Mouse (Mus musculus): ENCODE measurements at regions not wholly inside any gene's neighbourhood (a gene's known extent, or its start where the extent isn't known, plus 50 kb on each side); places are given as distances from the start of the nearest gene placed in this dataset.

GRCm38 (mm10) chr14:76798488-76798887 lies 238.1 kb upstream of the Ccdc122 start:
- Histone ChIP-seq H3K27ac (ENCODE audit: low read depth, low read length) (no peak overlapping the region), H3K27me3 (ENCODE audit: insufficient read depth, low read length) (no peaks in the 10 kb centered on the region), H3K36me3 (ENCODE audit: insufficient read depth) (no peaks in the 10 kb centered on the region), H3K4me1 (ENCODE audit: insufficient read depth) (no peaks in the 10 kb centered on the region), H3K9ac (no peak overlapping the region), H3K4me2 (ENCODE audit: low read depth) (no peak overlapping the region), H3K4me3 (ENCODE audit: low read depth, low read length) (no peak overlapping the region), H3K9me3 (ENCODE audit: low read length) (no peaks in the 10 kb centered on the region)
- ATAC-seq (no peak), DNase-seq (no peak)
- WGBS: 76% methylated on average over 6 of the region's 6 CpGs
- TF ChIP-seq CTCF (IDR thresholded peaks at IDR 0.05; ENCODE audit: low read depth): no peak

GRCm38 (mm10) chr14:76797518-76797917 lies 239.1 kb upstream of the Ccdc122 start:
- no peak overlapping the region for H3K4me2 ChIP-seq (ENCODE audit: low read depth)
- H3K9ac ChIP-seq: no peak overlapping the region
- TF ChIP-seq CTCF (IDR thresholded peaks at IDR 0.05; ENCODE audit: low read depth): no peak
- DNase-seq: no peak
- no peak overlapping the region for H3K4me3 ChIP-seq (ENCODE audit: low read depth, low read length)
- no peak for ATAC-seq
- no peaks in the 10 kb centered on the region for H3K36me3 ChIP-seq (ENCODE audit: insufficient read depth)
- WGBS: 89% methylated on average over 6 of the region's 6 CpGs
- H3K27ac ChIP-seq (ENCODE audit: low read depth, low read length): no peak overlapping the region
- 0 out of 2 replicates have a peak, but pooled peaks cover 1% of the 10 kb centered on the region for H3K4me1 ChIP-seq (ENCODE audit: insufficient read depth)
- H3K9me3 ChIP-seq (ENCODE audit: low read length): no peaks in the 10 kb centered on the region
- H3K27me3 ChIP-seq (ENCODE audit: insufficient read depth, low read length): no peaks in the 10 kb centered on the region

- Histone ChIP-seq H3K36me3 (ENCODE audit: insufficient read depth) (no peaks in the 10 kb centered on the region), H3K4me2 (ENCODE audit: low read depth) (no peak overlapping the region), H3K4me1 (ENCODE audit: insufficient read depth) (peaks cover 15% of the 10 kb centered on the region), H3K27ac (ENCODE audit: low read depth, low read length) (peak overlapping the region; percentile 48; the same call in 1 of the 2 replicates), H3K9me3 (ENCODE audit: low read length) (no peaks in the 10 kb centered on the region), H3K4me3 (ENCODE audit: low read depth, low read length) (no peak overlapping the region), H3K9ac (no peak overlapping the region), H3K27me3 (ENCODE audit: insufficient read depth, low read length) (no peaks in the 10 kb centered on the region)
- 12% methylated on average over 6 of the region's 6 CpGs for whole genome bisulfite sequencing
- DNase-seq (peak; percentile 52), ATAC-seq (peak; percentile 80)
- TF ChIP-seq CTCF (IDR thresholded peaks at IDR 0.05; ENCODE audit: low read depth): no peak
Observed at GRCm38 (mm10) chr14:76791811-76792571, 235.3 kb upstream of the Serp2 start.

GRCm38 (mm10) chr14:76789376-76789775 lies 232.7 kb upstream of the Serp2 start:
- Histone ChIP-seq H3K36me3 (ENCODE audit: insufficient read depth) (no peaks in the 10 kb centered on the region), H3K9me3 (ENCODE audit: low read length) (no peaks in the 10 kb centered on the region), H3K27ac (ENCODE audit: low read depth, low read length) (no peak overlapping the region), H3K4me3 (ENCODE audit: low read depth, low read length) (no peak overlapping the region), H3K4me1 (ENCODE audit: insufficient read depth) (peaks cover 15% of the 10 kb centered on the region), H3K4me2 (ENCODE audit: low read depth) (no peak overlapping the region), H3K9ac (no peak overlapping the region), H3K27me3 (ENCODE audit: insufficient read depth, low read length) (no peaks in the 10 kb centered on the region)
- DNase-seq (no peak), ATAC-seq (no peak)
- 60% methylated on average over 7 of the region's 7 CpGs for WGBS
- no peak for TF ChIP-seq CTCF (IDR thresholded peaks at IDR 0.05; ENCODE audit: low read depth)

GRCm38 (mm10) chr14:76787601-76788000 lies 230.9 kb upstream of the Serp2 start:
- no peaks in the 10 kb centered on the region for H3K27me3 ChIP-seq (ENCODE audit: insufficient read depth, low read length)
- no peak overlapping the region for H3K9ac ChIP-seq
- TF ChIP-seq CTCF (IDR thresholded peaks at IDR 0.05; ENCODE audit: low read depth): no peak
- no peaks in the 10 kb centered on the region for H3K9me3 ChIP-seq (ENCODE audit: low read length)
- no peak overlapping the region for H3K4me2 ChIP-seq (ENCODE audit: low read depth)
- H3K4me3 ChIP-seq (ENCODE audit: low read depth, low read length): no peak overlapping the region
- WGBS: 82% methylated on average over 6 of the region's 6 CpGs
- ATAC-seq: no peak
- no peak overlapping the region for H3K27ac ChIP-seq (ENCODE audit: low read depth, low read length)
- peaks cover 15% of the 10 kb centered on the region for H3K4me1 ChIP-seq (ENCODE audit: insufficient read depth)
- H3K36me3 ChIP-seq (ENCODE audit: insufficient read depth): no peaks in the 10 kb centered on the region
- DNase-seq: no peak

GRCm38 (mm10) chr14:76786214-76786613 lies 229.5 kb upstream of the Serp2 start:
- no peak for TF ChIP-seq CTCF (IDR thresholded peaks at IDR 0.05; ENCODE audit: low read depth)
- no peaks in the 10 kb centered on the region for H3K36me3 ChIP-seq (ENCODE audit: insufficient read depth)
- no peaks in the 10 kb centered on the region for H3K9me3 ChIP-seq (ENCODE audit: low read length)
- H3K4me2 ChIP-seq (ENCODE audit: low read depth): no peak overlapping the region
- no peak overlapping the region for H3K9ac ChIP-seq
- no peaks in the 10 kb centered on the region for H3K27me3 ChIP-seq (ENCODE audit: insufficient read depth, low read length)
- H3K27ac ChIP-seq (ENCODE audit: low read depth, low read length): no peak overlapping the region
- no peak overlapping the region for H3K4me3 ChIP-seq (ENCODE audit: low read depth, low read length)
- DNase-seq: no peak
- 0 out of 2 replicates have a peak, but pooled peaks cover 4% of the 10 kb centered on the region for H3K4me1 ChIP-seq (ENCODE audit: insufficient read depth)
- WGBS: 84% methylated on average over 4 of the region's 4 CpGs
- no peak for ATAC-seq

DNA sequence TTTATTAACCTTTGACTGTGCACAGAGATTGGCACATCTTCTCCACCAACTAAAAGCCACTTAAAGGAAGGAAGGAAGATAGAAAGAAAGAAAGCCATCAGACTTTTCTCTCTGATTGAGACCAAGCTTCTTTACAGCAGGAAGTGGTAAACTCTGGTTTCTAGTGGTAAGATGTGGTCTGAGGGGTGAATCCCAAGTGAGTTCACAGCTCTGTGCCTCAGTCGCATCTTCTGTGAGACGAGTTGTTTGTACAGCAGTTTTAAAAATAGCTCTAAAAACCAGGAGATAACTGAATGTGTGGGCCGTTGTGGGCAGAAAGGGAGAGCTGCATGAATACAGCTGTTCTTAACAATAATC lies 224.8 kb upstream of the Serp2 start:
- H3K4me3 ChIP-seq (ENCODE audit: low read depth, low read length): no peak overlapping the region
- no peaks in the 10 kb centered on the region for H3K9me3 ChIP-seq (ENCODE audit: low read length)
- H3K36me3 ChIP-seq (ENCODE audit: insufficient read depth): no peaks in the 10 kb centered on the region
- no peaks in the 10 kb centered on the region for H3K27me3 ChIP-seq (ENCODE audit: insufficient read depth, low read length)
- no peak for TF ChIP-seq CTCF (IDR thresholded peaks at IDR 0.05; ENCODE audit: low read depth)
- no peak overlapping the region for H3K27ac ChIP-seq (ENCODE audit: low read depth, low read length)
- 70% methylated on average over 3 of the region's 3 CpGs for whole genome bisulfite sequencing
- ATAC-seq (no peak), DNase-seq (no peak)
- H3K4me1 ChIP-seq (ENCODE audit: insufficient read depth): peaks cover 9% of the 10 kb centered on the region; the same call in 1 of the 2 replicates
- H3K4me2 ChIP-seq (ENCODE audit: low read depth): no peak overlapping the region
- no peak overlapping the region for H3K9ac ChIP-seq

All from forebrain, postnatal 0 days (tissue).